ENCODE assay signal across 8 mouse cellular contexts in genomic region chr15:82898141-82898739, GRCm38 (mm10).
DNase-seq lines count a peak whose midpoint lies in the region; ATAC-seq and TF ChIP-seq lines count a peak whose summit lies in the region.

No protein-coding gene starts in this region.

- no peak for TF ChIP-seq CTCF in kidney, adult 2 months (conservative IDR thresholded peaks at IDR 0.05; ENCODE audit: insufficient read depth, insufficient read length, low read depth, low read length)

- DNase-seq in kidney, adult 2 months = no peak
- DNase-seq in kidney, adult 8-10 months = no peak
- DNase-seq in NIH3T3 (ENCODE audit: low read depth) = peak; percentile 44
- no peak for DNase-seq in hindbrain, embryonic 11.5 days (ENCODE audit: low spot score)
- DNase-seq in B cell, adult 2 months = no peak
- no peak for DNase-seq in gastrocnemius, adult 8-10 months (ENCODE audit: low spot score in 2 of 2)

- no peak overlapping the region for H3K27ac ChIP-seq in kidney, adult 2 months (ENCODE audit: insufficient read depth, low read depth, low read length)
- no peak overlapping the region for H3K27ac ChIP-seq in hindbrain, embryonic 11.5 days (ENCODE audit: low read depth, low read length)
- peak overlapping the region; percentile 98 for H3K27ac ChIP-seq in midbrain, embryonic 12.5 days (replicated peaks)

- H3K4me1 ChIP-seq in kidney, adult 2 months (ENCODE audit: control insufficient read depth, insufficient read depth, low read length) = peaks cover 3% of the 10 kb centered on the region; the same call in 1 of the 2 replicates
- H3K4me1 ChIP-seq in hindbrain, embryonic 11.5 days (replicated peaks; ENCODE audit: control insufficient read depth, insufficient read depth, low read length) = peaks cover 18% of the 10 kb centered on the region
- H3K4me1 ChIP-seq in midbrain, embryonic 12.5 days = peaks cover 55% of the 10 kb centered on the region

- H3K4me3 ChIP-seq in kidney, adult 2 months (ENCODE audit: insufficient read depth, low read depth, low read length) = peak overlapping the region; percentile 93
- peak overlapping the region; percentile 99 for H3K4me3 ChIP-seq in hindbrain, embryonic 11.5 days (ENCODE audit: low read depth, low read length)
- peak overlapping the region; percentile 96 for H3K4me3 ChIP-seq in midbrain, embryonic 12.5 days

- ATAC-seq in hindbrain, embryonic 11.5 days (ENCODE audit: low FRiP score) = no peak
- ATAC-seq in midbrain, embryonic 12.5 days (ENCODE audit: low FRiP score, low read depth) = no peak
- no peak for ATAC-seq in activated CD4-positive, CD25-positive, alpha-beta regulatory T cell, adult 4 months

- H3K9me3 ChIP-seq in hindbrain, embryonic 11.5 days (ENCODE audit: control insufficient read depth, low read length) = no peaks in the 10 kb centered on the region
- H3K9me3 ChIP-seq in midbrain, embryonic 12.5 days = no peaks in the 10 kb centered on the region

- H3K36me3 ChIP-seq in kidney, adult 2 months (ENCODE audit: control insufficient read depth, insufficient read depth, low read length) = no peaks in the 10 kb centered on the region
- no peaks in the 10 kb centered on the region for H3K36me3 ChIP-seq in hindbrain, embryonic 11.5 days (ENCODE audit: control insufficient read depth, insufficient read depth, low read length)
- H3K36me3 ChIP-seq in midbrain, embryonic 12.5 days = no peaks in the 10 kb centered on the region

- no peaks in the 10 kb centered on the region for H3K27me3 ChIP-seq in kidney, adult 2 months (replicated peaks; ENCODE audit: control insufficient read depth, insufficient read depth, low read length)
- H3K27me3 ChIP-seq in hindbrain, embryonic 11.5 days (ENCODE audit: control insufficient read depth, insufficient read depth, low read length) = no peaks in the 10 kb centered on the region
- peaks cover 24% of the 10 kb centered on the region for H3K27me3 ChIP-seq in midbrain, embryonic 12.5 days

- TF ChIP-seq POLR2A in kidney, adult 2 months (IDR thresholded peaks at IDR 0.05; ENCODE audit: low read depth, low read length) = no peak

- WGBS in kidney, adult 2 months = 22% methylated on average over 11 of the region's 11 CpGs
- WGBS in hindbrain, embryonic 11.5 days = 19% methylated on average over 11 of the region's 11 CpGs
- 18% methylated on average over 11 of the region's 11 CpGs for WGBS in midbrain, embryonic 12.5 days

- H3K9ac ChIP-seq in hindbrain, embryonic 11.5 days (ENCODE audit: low read depth, low read length) = peak overlapping the region; percentile 92
- peak overlapping the region; percentile 84 for H3K9ac ChIP-seq in midbrain, embryonic 12.5 days (replicated peaks)

- H3K4me2 ChIP-seq in hindbrain, embryonic 11.5 days (replicated peaks; ENCODE audit: low read depth, low read length) = peak overlapping the region; percentile 92
- peak overlapping the region; percentile 96 for H3K4me2 ChIP-seq in midbrain, embryonic 12.5 days (replicated peaks)
